Mouse (Mus musculus) brain, embryonic 18.5 days (tissue): ENCODE results near the gene Sh3pxd2a.

Experiments
- DNase-seq: peaks from one replicate; pipeline ENCODE4 v3.0.0-alpha.2; 2012; ENCODE audit warnings: low read depth, low spot score

Gene Sh3pxd2a

GRCm38 (mm10) chr19:47240076-47240475 lies 224.1 kb downstream of the Sh3pxd2a start:
- DNase-seq: no peak

GRCm38 (mm10) chr19:47233087-47233486 lies 231.1 kb downstream of the Sh3pxd2a start:
- no peak for DNase-seq

- no peak for DNase-seq
These were observed 231.9 kb downstream of the Sh3pxd2a start for GRCm38 (mm10) chr19:47232077-47232865.

GRCm38 (mm10) chr19:47231389-47231788 lies 232.8 kb downstream of the Sh3pxd2a start:
- no peak for DNase-seq

- DNase-seq: no peak
These were observed 233.5 kb downstream of the Sh3pxd2a start for GRCm38 (mm10) chr19:47230682-47231081.

- no peak for DNase-seq
These were observed 234.1 kb downstream of the Sh3pxd2a start for GRCm38 (mm10) chr19:47230082-47230481.

GRCm38 (mm10) chr19:47229461-47229860 lies 234.7 kb downstream of the Sh3pxd2a start:
- DNase-seq: no peak

- DNase-seq: no peak
These were observed 235.4 kb downstream of the Sh3pxd2a start for GRCm38 (mm10) chr19:47228725-47229252.

- no peak for DNase-seq
These were observed 238.4 kb downstream of the Sh3pxd2a start for GRCm38 (mm10) chr19:47225791-47226190.

GRCm38 (mm10) chr19:47224743-47225142 lies 239.5 kb downstream of the Sh3pxd2a start:
- DNase-seq: no peak

GRCm38 (mm10) chr19:47222841-47223557 lies 241.2 kb downstream of the Sh3pxd2a start:
- no peak for DNase-seq

- DNase-seq: no peak
These were observed 241.9 kb downstream of the Sh3pxd2a start for GRCm38 (mm10) chr19:47222154-47222840.

- DNase-seq: no peak
These were observed 242.6 kb downstream of the Sh3pxd2a start for GRCm38 (mm10) chr19:47221500-47222153.

GRCm38 (mm10) chr19:47221006-47221405 lies 243.2 kb downstream of the Sh3pxd2a start:
- no peak for DNase-seq

GRCm38 (mm10) chr19:47220232-47220631 lies 244.0 kb downstream of the Sh3pxd2a start:
- no peak for DNase-seq

- DNase-seq: no peak
These were observed 244.6 kb downstream of the Sh3pxd2a start for GRCm38 (mm10) chr19:47219622-47220021.

- no peak for DNase-seq
These were observed 247.4 kb downstream of the Sh3pxd2a start for GRCm38 (mm10) chr19:47216766-47217165.

GRCm38 (mm10) chr19:47213470-47213869 lies 250.7 kb downstream of the Sh3pxd2a start:
- no peak for DNase-seq

GRCm38 (mm10) chr19:47212401-47212800 lies 251.8 kb downstream of the Sh3pxd2a start:
- no peak for DNase-seq

- DNase-seq: peak; percentile 64
These were observed 252.4 kb downstream of the Sh3pxd2a start for GRCm38 (mm10) chr19:47211609-47212312.

- no peak for DNase-seq
These were observed 253.8 kb downstream of the Sh3pxd2a start for GRCm38 (mm10) chr19:47210432-47210831.
